Mouse (Mus musculus): ENCODE measurements around the gene Fndc3b.
A peak's percentile ranks its signal among the peaks of the same experiment; 100 is the strongest.

The Fndc3b gene

GRCm38 (mm10) chr3:27709096-27709905 is 1.8 kb downstream of the Fndc3b start:
- peak in 1 of 2 experiments; percentile 44 for DNase-seq

GRCm38 (mm10) chr3:27708581-27708980 is 2.5 kb downstream of the Fndc3b start:
- no peak for DNase-seq

GRCm38 (mm10) chr3:27705761-27706160 is 5.3 kb downstream of the Fndc3b start:
- DNase-seq, result no peak

GRCm38 (mm10) chr3:27705056-27705455 is 6.1 kb downstream of the Fndc3b start:
- DNase-seq, result no peak

- no peak for DNase-seq
Measured at GRCm38 (mm10) chr3:27704641-27705040, 6.5 kb downstream of the Fndc3b start.

- no peak for DNase-seq
Measured at GRCm38 (mm10) chr3:27703531-27703930, 7.6 kb downstream of the Fndc3b start.

GRCm38 (mm10) chr3:27703081-27703480 is 8.0 kb downstream of the Fndc3b start:
- DNase-seq, result no peak

- DNase-seq, result no peak
Measured at GRCm38 (mm10) chr3:27698671-27699070, 12.4 kb downstream of the Fndc3b start.

GRCm38 (mm10) chr3:27696449-27696797 is 14.7 kb downstream of the Fndc3b start:
- DNase-seq, result no peak

GRCm38 (mm10) chr3:27695612-27696448 is 15.3 kb downstream of the Fndc3b start:
- DNase-seq, result no peak

- no peak for DNase-seq
Measured at GRCm38 (mm10) chr3:27694586-27694985, 16.5 kb downstream of the Fndc3b start.

GRCm38 (mm10) chr3:27694111-27694510 is 17.0 kb downstream of the Fndc3b start:
- DNase-seq, result no peak

- peak in 1 of 2 experiments; percentile 41 for DNase-seq
Measured at GRCm38 (mm10) chr3:27691486-27692160, 19.5 kb downstream of the Fndc3b start.

GRCm38 (mm10) chr3:27690030-27690429 is 21.1 kb downstream of the Fndc3b start:
- DNase-seq, result peak; percentile 83 to 93

- DNase-seq, result peak; percentile 66 to 69
Measured at GRCm38 (mm10) chr3:27689149-27689865, 21.8 kb downstream of the Fndc3b start.

- no peak for DNase-seq
Measured at GRCm38 (mm10) chr3:27686732-27687491, 24.2 kb downstream of the Fndc3b start.

GRCm38 (mm10) chr3:27685650-27686208 is 25.4 kb downstream of the Fndc3b start:
- DNase-seq, result no peak

GRCm38 (mm10) chr3:27685134-27685533 is 26.0 kb downstream of the Fndc3b start:
- DNase-seq, result no peak

- DNase-seq, result no peak
Measured at GRCm38 (mm10) chr3:27683374-27683773, 27.7 kb downstream of the Fndc3b start.

GRCm38 (mm10) chr3:27677574-27677973 is 33.5 kb downstream of the Fndc3b start:
- DNase-seq, result peak; percentile 58 to 66

- DNase-seq, result no peak
Measured at GRCm38 (mm10) chr3:27673660-27674059, 37.4 kb downstream of the Fndc3b start.

Measured in lung, adult 18-20 months (tissue).